Mouse (Mus musculus) midbrain, embryonic 15.5 days (tissue): ENCODE data around the gene Cactin. TPM values are rescaled to one million over a fixed set of nuclear protein-coding genes. Genes with fewer than 3 reads are reported as not detected.

Experiments
- ATAC-seq: fragments of 200-750 bp; cut with Nextera tagmentation; replicated peaks from 2 replicates; pipeline ENCODE4 v1.8.0; 2017; ENCODE audit warnings: moderate TSS enrichment
- H3K27ac ChIP-seq: fragments of 300-500 bp; sonication (generic); 2 replicates; pipeline ENCODE4 v1.5.1; 2015; ENCODE audit warnings: mild to moderate bottlenecking, inconsistent platforms
- H3K27me3 ChIP-seq: fragments of 300-500 bp; sonication (generic); replicated peaks from 2 replicates; pipeline ENCODE4 v1.6.1; 2015; ENCODE audit warnings: inconsistent platforms
- H3K36me3 ChIP-seq: fragments of 300-500 bp; sonication (generic); replicated peaks from 2 replicates; pipeline ENCODE4 v1.6.1; 2015; ENCODE audit warnings: inconsistent platforms
- H3K4me1 ChIP-seq: fragments of 300-500 bp; sonication (generic); 2 replicates; pipeline ENCODE4 v1.6.1; 2015; ENCODE audit warnings: inconsistent platforms
- H3K4me2 ChIP-seq: fragments of 300-500 bp; sonication (generic); 2 replicates; pipeline ENCODE4 v1.6.1; 2015; ENCODE audit warnings: inconsistent platforms, mild to moderate bottlenecking, moderate library complexity
- H3K4me3 ChIP-seq: fragments of 300-500 bp; sonication (generic); 2 replicates; pipeline ENCODE4 v1.5.1; 2015; ENCODE audit warnings: mild to moderate bottlenecking, inconsistent platforms
- H3K9ac ChIP-seq: fragments of 300-500 bp; sonication (generic); 2 replicates; pipeline ENCODE4 v1.6.1; 2015; ENCODE audit warnings: mild to moderate bottlenecking, inconsistent platforms
- H3K9me3 ChIP-seq: fragments of 300-500 bp; sonication (generic); 2 replicates; pipeline ENCODE4 v1.6.1; 2016; ENCODE audit warnings: inconsistent platforms
- WGBS: fragments of 180-500 bp; shearing (Covaris S2); methylation state at CpG from one replicate; pipeline ENCODE4 v1.1.7; 2015; ENCODE audit warnings: mixed read lengths; 5-methylcytosine and 5-hydroxymethylcytosine counted together
- polyA plus RNA-seq: library from polyadenylated mRNA; unstranded; fragments of >200 nt; fragmentation: Nextera tagmentation; extraction: Ambion mirVana; gene quantifications from 2 replicates; pipeline ENCODE4 v1.2.1, GENCODE M21; 2015

Cactin gene
- polyA plus RNA-seq, 1 experiment from 2014 or later, result 35.8 TPM

GRCm38 (mm10) chr10:81299585-81300351, 21.1 kb upstream of the Cactin start:
- no peak overlapping the region for H3K9ac ChIP-seq
- no peak for ATAC-seq
- peaks cover 35% of the 10 kb centered on the region for H3K4me1 ChIP-seq
- 93% methylated on average over 14 of the region's 14 CpGs for WGBS
- no peaks in the 10 kb centered on the region for H3K9me3 ChIP-seq
- no peak overlapping the region for H3K4me3 ChIP-seq
- H3K27me3 ChIP-seq, result no peaks in the 10 kb centered on the region
- H3K27ac ChIP-seq, result no peak overlapping the region
- no peak overlapping the region for H3K4me2 ChIP-seq
- no peaks in the 10 kb centered on the region for H3K36me3 ChIP-seq

GRCm38 (mm10) chr10:81300352-81300907, 20.5 kb upstream of the Cactin start:
- no peak overlapping the region for H3K4me2 ChIP-seq
- no peaks in the 10 kb centered on the region for H3K27me3 ChIP-seq
- H3K9me3 ChIP-seq, result no peaks in the 10 kb centered on the region
- no peak overlapping the region for H3K4me3 ChIP-seq
- WGBS, result 87% methylated on average over 9 of the region's 9 CpGs
- no peak for ATAC-seq
- H3K4me1 ChIP-seq, result peaks cover 29% of the 10 kb centered on the region
- H3K9ac ChIP-seq, result no peak overlapping the region
- no peak overlapping the region for H3K27ac ChIP-seq
- no peaks in the 10 kb centered on the region for H3K36me3 ChIP-seq

- H3K4me2 ChIP-seq, result no peak overlapping the region
- no peak for ATAC-seq
- 82% methylated on average over 9 of the region's 9 CpGs for WGBS
These were observed 19.6 kb upstream of the Cactin start for GRCm38 (mm10) chr10:81301321-81301720.

GRCm38 (mm10) chr10:81302288-81302687, 18.6 kb upstream of the Cactin start:
- WGBS, result 66% methylated on average over 4 of the region's 4 CpGs
- ATAC-seq, result no peak
- no peak overlapping the region for H3K4me3 ChIP-seq
- H3K9ac ChIP-seq, result no peak overlapping the region
- peaks cover 17% of the 10 kb centered on the region for H3K4me1 ChIP-seq
- peaks cover 12% of the 10 kb centered on the region; the same call in 1 of the 2 replicates for H3K36me3 ChIP-seq
- H3K27me3 ChIP-seq, result no peaks in the 10 kb centered on the region
- no peaks in the 10 kb centered on the region for H3K9me3 ChIP-seq
- H3K4me2 ChIP-seq, result no peak overlapping the region
- H3K27ac ChIP-seq, result no peak overlapping the region

More at GRCm38 (mm10) chr10:81301321-81301720, 19.6 kb upstream of the Cactin start:
- H3K4me1 ChIP-seq, result peaks cover 20% of the 10 kb centered on the region
- no peak overlapping the region for H3K9ac ChIP-seq
- no peaks in the 10 kb centered on the region for H3K9me3 ChIP-seq
- H3K4me3 ChIP-seq, result no peak overlapping the region
- no peaks in the 10 kb centered on the region for H3K27me3 ChIP-seq
- H3K27ac ChIP-seq, result no peak overlapping the region
- H3K36me3 ChIP-seq, result peaks cover 4% of the 10 kb centered on the region; the same call in 1 of the 2 replicates

GRCm38 (mm10) chr10:81302781-81303218, 18.1 kb upstream of the Cactin start:
- no peak overlapping the region for H3K4me2 ChIP-seq

GRCm38 (mm10) chr10:81303258-81303657, 17.6 kb upstream of the Cactin start:
- Histone ChIP-seq H3K4me2 (no peak overlapping the region), H3K4me3 (no peak overlapping the region), H3K9me3 (no peaks in the 10 kb centered on the region), H3K9ac (no peak overlapping the region), H3K36me3 (peaks cover 21% of the 10 kb centered on the region), H3K4me1 (peaks cover 15% of the 10 kb centered on the region), H3K27ac (no peak overlapping the region), H3K27me3 (no peaks in the 10 kb centered on the region)
- ATAC-seq, result no peak
- whole genome bisulfite sequencing, result 76% methylated on average over 10 of the region's 10 CpGs

More at GRCm38 (mm10) chr10:81302781-81303218, 18.1 kb upstream of the Cactin start:
- ATAC-seq, result no peak
- 75% methylated on average over 14 of the region's 14 CpGs for WGBS
- peaks cover 17% of the 10 kb centered on the region for H3K36me3 ChIP-seq
- no peak overlapping the region for H3K9ac ChIP-seq
- H3K27me3 ChIP-seq, result no peaks in the 10 kb centered on the region
- no peak overlapping the region for H3K4me3 ChIP-seq
- peaks cover 15% of the 10 kb centered on the region for H3K4me1 ChIP-seq
- H3K27ac ChIP-seq, result no peak overlapping the region
- no peaks in the 10 kb centered on the region for H3K9me3 ChIP-seq

GRCm38 (mm10) chr10:81303761-81304160, 17.1 kb upstream of the Cactin start:
- 80% methylated on average over 7 of the region's 7 CpGs for WGBS
- no peak overlapping the region for H3K4me3 ChIP-seq
- no peak for ATAC-seq
- no peak overlapping the region for H3K9ac ChIP-seq
- H3K4me2 ChIP-seq, result no peak overlapping the region
- H3K36me3 ChIP-seq, result peaks cover 22% of the 10 kb centered on the region
- H3K4me1 ChIP-seq, result peaks cover 15% of the 10 kb centered on the region
- no peaks in the 10 kb centered on the region for H3K9me3 ChIP-seq
- H3K27ac ChIP-seq, result no peak overlapping the region
- no peaks in the 10 kb centered on the region for H3K27me3 ChIP-seq

GRCm38 (mm10) chr10:81304597-81305238, 16.2 kb upstream of the Cactin start:
- ATAC-seq, result no peak
- no peak overlapping the region for H3K27ac ChIP-seq
- H3K4me1 ChIP-seq, result peaks cover 15% of the 10 kb centered on the region
- 27% methylated on average over 7 of the region's 9 CpGs for WGBS
- H3K9ac ChIP-seq, result no peak overlapping the region
- H3K9me3 ChIP-seq, result no peaks in the 10 kb centered on the region
- peaks cover 32% of the 10 kb centered on the region for H3K36me3 ChIP-seq
- H3K4me3 ChIP-seq, result no peak overlapping the region
- no peaks in the 10 kb centered on the region for H3K27me3 ChIP-seq
- no peak overlapping the region for H3K4me2 ChIP-seq

GRCm38 (mm10) chr10:81305663-81306062, 15.2 kb upstream of the Cactin start:
- ATAC-seq, result no peak
- Histone ChIP-seq H3K4me3 (no peak overlapping the region), H3K27me3 (no peaks in the 10 kb centered on the region), H3K4me2 (no peak overlapping the region), H3K9ac (no peak overlapping the region), H3K27ac (no peak overlapping the region), H3K4me1 (peaks cover 9% of the 10 kb centered on the region), H3K36me3 (peaks cover 40% of the 10 kb centered on the region), H3K9me3 (no peaks in the 10 kb centered on the region)
- 95% methylated on average over 14 of the region's 14 CpGs for WGBS

- ATAC-seq, result no peak
- H3K36me3 ChIP-seq, result peaks cover 46% of the 10 kb centered on the region
These were observed 14.7 kb upstream of the Cactin start for GRCm38 (mm10) chr10:81306173-81306668.

GRCm38 (mm10) chr10:81306837-81307682, 13.8 kb upstream of the Cactin start:
- Histone ChIP-seq H3K27me3 (no peaks in the 10 kb centered on the region), H3K4me2 (no peak overlapping the region), H3K9me3 (no peaks in the 10 kb centered on the region), H3K27ac (no peak overlapping the region), H3K9ac (no peak overlapping the region), H3K4me3 (no peak overlapping the region), H3K36me3 (peaks cover 53% of the 10 kb centered on the region), H3K4me1 (peaks cover 4% of the 10 kb centered on the region; the same call in 1 of the 2 replicates)
- ATAC-seq, result no peak
- 94% methylated on average over 21 of the region's 21 CpGs for WGBS

More at GRCm38 (mm10) chr10:81306173-81306668, 14.7 kb upstream of the Cactin start:
- WGBS, result 92% methylated on average over 12 of the region's 12 CpGs
- Histone ChIP-seq H3K4me2 (no peak overlapping the region), H3K27me3 (no peaks in the 10 kb centered on the region), H3K4me1 (peaks cover 6% of the 10 kb centered on the region; the same call in 1 of the 2 replicates), H3K9ac (no peak overlapping the region), H3K9me3 (no peaks in the 10 kb centered on the region), H3K4me3 (no peak overlapping the region), H3K27ac (no peak overlapping the region)
